Comparison of ENCODE assay signal across 26 mouse cellular contexts in the genomic region with DNA sequence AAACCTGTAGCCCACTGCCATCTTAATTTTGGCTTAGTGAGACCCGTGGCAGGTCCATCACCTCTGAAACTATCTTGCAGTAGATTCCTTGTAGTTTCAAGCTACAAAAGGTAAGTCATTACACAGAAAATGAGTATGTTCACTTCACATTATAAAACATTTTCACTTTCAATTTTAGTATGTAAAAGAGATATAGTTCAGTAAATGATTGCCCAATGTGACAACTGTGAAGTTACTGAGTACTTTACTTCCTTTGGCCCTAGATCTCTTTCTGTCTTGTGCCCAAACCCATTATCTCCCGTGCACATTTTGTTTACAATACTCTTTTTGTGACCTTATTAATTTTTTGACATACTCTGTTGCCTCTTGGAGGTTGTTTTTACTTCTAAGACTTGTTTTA.
"Had no signal": no experiment of that assay in that cellular context is flagged by ENCODE, and none has a peak within 500 bp of the region (broad histone marks: within the 10 kb centered on the region; RNA-seq: fewer than 3 reads in every experiment).

No protein-coding gene starts in this region.

- H3K9me3 ChIP-seq: heart, embryonic 13.5 days; heart, embryonic 15.5 days; hindbrain, embryonic 12.5 days; kidney, embryonic 15.5 days; limb, embryonic 13.5 days; limb, embryonic 15.5 days; liver, embryonic 12.5 days had no signal

- H3K27ac ChIP-seq: heart, adult 2 months; heart, embryonic 13.5 days; heart, embryonic 15.5 days; hindbrain, embryonic 12.5 days; hindbrain, embryonic 14.5 days; hindbrain, postnatal 0 days; kidney, embryonic 15.5 days; kidney, postnatal 0 days; limb, embryonic 13.5 days; limb, embryonic 15.5 days; liver, embryonic 12.5 days had no signal

- H3K27me3 ChIP-seq: heart, embryonic 13.5 days; heart, embryonic 15.5 days; hindbrain, embryonic 12.5 days; kidney, embryonic 15.5 days; limb, embryonic 13.5 days; limb, embryonic 15.5 days; liver, embryonic 12.5 days had no signal

- H3K4me2 ChIP-seq: heart, embryonic 11.5 days; heart, embryonic 13.5 days; heart, embryonic 15.5 days; hindbrain, embryonic 12.5 days; hindbrain, embryonic 14.5 days; kidney, embryonic 15.5 days; limb, embryonic 13.5 days; limb, embryonic 15.5 days; liver, embryonic 12.5 days had no signal

- H3K4me1 ChIP-seq: heart, embryonic 13.5 days; heart, embryonic 15.5 days; hindbrain, embryonic 12.5 days; kidney, embryonic 15.5 days; limb, embryonic 13.5 days; limb, embryonic 15.5 days; liver, embryonic 12.5 days had no signal

- H3K9ac ChIP-seq: heart, embryonic 13.5 days; heart, embryonic 15.5 days; hindbrain, embryonic 12.5 days; hindbrain, embryonic 14.5 days; kidney, embryonic 15.5 days; limb, embryonic 13.5 days; limb, embryonic 15.5 days; liver, embryonic 12.5 days had no signal

- ATAC-seq: hindbrain, postnatal 0 days; intestine, embryonic 16.5 days; liver, embryonic 12.5 days had no signal

- DNase-seq: gastrocnemius, postnatal 14 days; gastrocnemius, postnatal 36 days; heart, adult 11 months; heart, adult 2 months; heart, postnatal 14 days; heart, postnatal 36 days; kidney, adult 11 months; kidney, adult 2 months; kidney, adult 9 months; kidney, postnatal 14 days; kidney, postnatal 36 days; layer of hippocampus, adult 9-11 months; layer of hippocampus, postnatal 36 days; left cerebral cortex, postnatal 4 days had no signal

- H3K4me3 ChIP-seq: heart, adult 2 months; heart, embryonic 13.5 days; heart, embryonic 15.5 days; hindbrain, embryonic 12.5 days; kidney, embryonic 15.5 days; limb, embryonic 13.5 days; limb, embryonic 15.5 days; liver, embryonic 12.5 days had no signal

- H3K36me3 ChIP-seq: heart, embryonic 13.5 days; heart, embryonic 15.5 days; hindbrain, embryonic 12.5 days; kidney, embryonic 15.5 days; limb, embryonic 13.5 days; limb, embryonic 15.5 days; liver, embryonic 12.5 days had no signal
